Mouse (Mus musculus) myocyte (in vitro differentiated cells): ENCODE measurements at regions not wholly inside any gene's neighbourhood (a gene's known extent, or its start where the extent isn't known, plus 50 kb on each side); places are given as distances from the start of the nearest gene placed in this dataset.

Experiments
- H3K27me3 ChIP-seq: one replicate; pipeline ENCODE4 v1.6.1; 2011; ENCODE audit not compliant: control insufficient read depth, insufficient read depth, insufficient read length
- H3K36me3 ChIP-seq: one replicate; pipeline ENCODE4 v1.6.1; 2011; ENCODE audit not compliant: control insufficient read depth, insufficient read depth
- H3K4me2 ChIP-seq: one replicate; pipeline ENCODE4 v1.6.1; 2011; ENCODE audit warnings: low read depth, control low read depth
- H3K4me3 ChIP-seq: one replicate; pipeline ENCODE4 v1.5.1; 2011; ENCODE audit warnings: mild to moderate bottlenecking, control low read depth, moderate library complexity
- H3K79me2 ChIP-seq: one replicate; pipeline ENCODE4 v1.6.1; 2011; ENCODE audit not compliant: control insufficient read depth, insufficient read depth
- H3ac ChIP-seq: one replicate; pipeline ENCODE4 v1.6.1; 2011; ENCODE audit not compliant: control insufficient read depth, insufficient read length
- CEBPB ChIP-seq: IDR thresholded peaks from 2 replicates; pipeline ENCODE4 v1.6.1; 2011; ENCODE audit warnings: mild to moderate bottlenecking, moderate library complexity; ENCODE audit not compliant: poor library complexity, insufficient read depth, severe bottlenecking
- E2F4 ChIP-seq: IDR thresholded peaks from one replicate; pipeline ENCODE4 v1.6.1; 2011; ENCODE audit warnings: mild to moderate bottlenecking, control low read depth, moderate library complexity; ENCODE audit not compliant: insufficient read depth
- MAX ChIP-seq: IDR thresholded peaks from one replicate; pipeline ENCODE4 v1.6.1; 2011; ENCODE audit warnings: low read depth, mild to moderate bottlenecking, control low read depth
- MYOD1 ChIP-seq, 3 experiments: IDR thresholded peaks; one replicate each; pipeline ENCODE4 v1.6.1; 2011; ENCODE audit warnings: control low read depth in 2 of 3, low read depth in 2 of 3, mild to moderate bottlenecking in 2 of 3, moderate library complexity in 1 of 3; ENCODE audit not compliant: insufficient read length in 2 of 3, control insufficient read depth in 1 of 3
- MYOG ChIP-seq, 3 experiments: IDR thresholded peaks; one replicate each; pipeline ENCODE4 v1.6.1; 2011; ENCODE audit warnings: control low read depth in 2 of 3, low read depth in 2 of 3, mild to moderate bottlenecking in 2 of 3; ENCODE audit not compliant: insufficient read length in 2 of 3, control insufficient read depth in 1 of 3, insufficient read depth in 1 of 3
- POLR2A ChIP-seq: IDR thresholded peaks from one replicate; pipeline ENCODE4 v1.6.1; 2011; ENCODE audit warnings: low read depth, mild to moderate bottlenecking, control low read depth, moderate library complexity; ENCODE audit not compliant: insufficient read length
- POLR2AphosphoS2 ChIP-seq: IDR thresholded peaks from one replicate; pipeline ENCODE4 v1.6.1; 2011; ENCODE audit warnings: low read depth, control low read depth; ENCODE audit not compliant: insufficient read length
- REST ChIP-seq: IDR thresholded peaks from one replicate; pipeline ENCODE4 v1.6.1; 2011; ENCODE audit warnings: mild to moderate bottlenecking, control low read depth, moderate library complexity; ENCODE audit not compliant: insufficient read depth, insufficient read length
- SRF ChIP-seq: IDR thresholded peaks from one replicate; pipeline ENCODE4 v1.6.1; 2011; ENCODE audit warnings: low read depth; ENCODE audit not compliant: control insufficient read depth, insufficient read length
- TCF12 ChIP-seq: IDR thresholded peaks from one replicate; pipeline ENCODE4 v1.6.1; 2011; ENCODE audit warnings: mild to moderate bottlenecking, control low read depth; ENCODE audit not compliant: poor library complexity, insufficient read depth, severe bottlenecking
- TCF3 ChIP-seq: IDR thresholded peaks from one replicate; pipeline ENCODE4 v1.6.1; 2011; ENCODE audit warnings: low read depth, control low read depth; ENCODE audit not compliant: insufficient read length
- USF1 ChIP-seq: IDR thresholded peaks from one replicate; pipeline ENCODE4 v1.6.1; 2011; ENCODE audit warnings: low read depth, mild to moderate bottlenecking, control low read depth, moderate library complexity

- no peak overlapping the region for H3K4me2 ChIP-seq
- no peaks in the 10 kb centered on the region for H3K27me3 ChIP-seq
- H3ac ChIP-seq, result no peak overlapping the region
- no peaks in the 10 kb centered on the region for H3K79me2 ChIP-seq
- no peak for TF ChIP-seq MYOG (IDR thresholded peaks at IDR 0.05; ENCODE audit: control insufficient read depth in 1 of 3, insufficient read depth in 1 of 3, insufficient read length in 2 of 3, low read depth in 2 of 3)
- no peak for TF ChIP-seq TCF3
- no peak for TF ChIP-seq SRF
- no peak for TF ChIP-seq USF1
- TF ChIP-seq MYOD1 (IDR thresholded peaks at IDR 0.05; ENCODE audit: control insufficient read depth in 1 of 3, insufficient read length in 2 of 3, low read depth in 2 of 3), result no peak
- TF ChIP-seq E2F4, result no peak
- TF ChIP-seq REST, result no peak
- no peak for TF ChIP-seq MAX
- no peak for TF ChIP-seq POLR2A
- no peak overlapping the region for H3K4me3 ChIP-seq
- no peaks in the 10 kb centered on the region for H3K36me3 ChIP-seq
These were observed 498.7 kb downstream of the Cdh26 start for GRCm38 (mm10) chr2:178929033-178929432.

GRCm38 (mm10) chr2:178930125-178930524 lies 499.8 kb downstream of the Cdh26 start:
- no peaks in the 10 kb centered on the region for H3K79me2 ChIP-seq
- no peak overlapping the region for H3K4me3 ChIP-seq
- TF ChIP-seq E2F4, result no peak
- TF ChIP-seq MYOD1 (IDR thresholded peaks at IDR 0.05; ENCODE audit: control insufficient read depth in 1 of 3, insufficient read length in 2 of 3, low read depth in 2 of 3), result no peak
- no peak overlapping the region for H3ac ChIP-seq
- no peaks in the 10 kb centered on the region for H3K36me3 ChIP-seq
- no peak overlapping the region for H3K4me2 ChIP-seq
- no peaks in the 10 kb centered on the region for H3K27me3 ChIP-seq

GRCm38 (mm10) chr2:178948471-178948870 lies 493.8 kb upstream of the Cdh4 start:
- H3K36me3 ChIP-seq, result no peaks in the 10 kb centered on the region
- H3K4me3 ChIP-seq, result no peak overlapping the region
- H3ac ChIP-seq, result no peak overlapping the region
- no peak for TF ChIP-seq E2F4
- no peak for TF ChIP-seq POLR2A
- TF ChIP-seq MYOG (IDR thresholded peaks at IDR 0.05; ENCODE audit: control insufficient read depth in 1 of 3, insufficient read depth in 1 of 3, insufficient read length in 2 of 3, low read depth in 2 of 3), result no peak
- TF ChIP-seq MYOD1 (IDR thresholded peaks at IDR 0.05; ENCODE audit: control insufficient read depth in 1 of 3, insufficient read length in 2 of 3, low read depth in 2 of 3), result no peak
- no peak for TF ChIP-seq TCF12
- TF ChIP-seq POLR2AphosphoS2, result no peak
- TF ChIP-seq TCF3, result no peak
- TF ChIP-seq MAX, result no peak
- TF ChIP-seq REST, result no peak
- TF ChIP-seq SRF, result no peak
- TF ChIP-seq CEBPB, result no peak
- TF ChIP-seq USF1, result no peak
- H3K27me3 ChIP-seq, result no peaks in the 10 kb centered on the region
- H3K79me2 ChIP-seq, result no peaks in the 10 kb centered on the region
- H3K4me2 ChIP-seq, result no peak overlapping the region

- H3K4me2 ChIP-seq, result no peak overlapping the region
- TF ChIP-seq TCF12 (no peak), CEBPB (no peak), MYOD1 (IDR thresholded peaks at IDR 0.05; ENCODE audit: control insufficient read depth in 1 of 3, insufficient read length in 2 of 3, low read depth in 2 of 3) (no peak), REST (no peak), TCF3 (no peak), SRF (no peak), USF1 (no peak), POLR2A (no peak), MAX (no peak), E2F4 (no peak), MYOG (IDR thresholded peaks at IDR 0.05; ENCODE audit: control insufficient read depth in 1 of 3, insufficient read depth in 1 of 3, insufficient read length in 2 of 3, low read depth in 2 of 3) (no peak), POLR2AphosphoS2 (no peak)
- H3ac ChIP-seq, result no peak overlapping the region
These were observed 493.1 kb upstream of the Cdh4 start for GRCm38 (mm10) chr2:178949103-178949502.

GRCm38 (mm10) chr2:178950304-178950703 lies 491.9 kb upstream of the Cdh4 start:
- Histone ChIP-seq H3K4me3 (no peak overlapping the region), H3K27me3 (no peaks in the 10 kb centered on the region), H3ac (no peak overlapping the region), H3K79me2 (no peaks in the 10 kb centered on the region), H3K4me2 (no peak overlapping the region), H3K36me3 (no peaks in the 10 kb centered on the region)
- TF ChIP-seq POLR2AphosphoS2 (no peak), POLR2A (no peak)

More at GRCm38 (mm10) chr2:178949103-178949502, 493.1 kb upstream of the Cdh4 start:
- Histone ChIP-seq H3K36me3 (no peaks in the 10 kb centered on the region), H3K79me2 (no peaks in the 10 kb centered on the region), H3K27me3 (no peaks in the 10 kb centered on the region), H3K4me3 (no peak overlapping the region)
